Mouse (Mus musculus) E14TG2a.4 (cell line): ENCODE measurements around the gene Gm48551.

Source experiments
- H3K27me3 ChIP-seq: 2 replicates; pipeline ENCODE4 v1.6.1; 2014; ENCODE audit warnings: low read length, control low read depth; ENCODE audit not compliant: insufficient read depth
- H3K36me3 ChIP-seq: 2 replicates; pipeline ENCODE4 v1.6.1; 2014; ENCODE audit warnings: low read length, control low read depth; ENCODE audit not compliant: insufficient read depth
- H3K4me1 ChIP-seq: replicated peaks from 2 replicates; pipeline ENCODE4 v1.6.1; 2014; ENCODE audit warnings: low read depth, low read length, control low read depth
- H3K4me3 ChIP-seq: replicated peaks from 2 replicates; pipeline ENCODE4 v1.5.1; 2014; ENCODE audit warnings: mild to moderate bottlenecking, low read length
- H3K9me3 ChIP-seq: 2 replicates; pipeline ENCODE4 v1.6.1; 2014; ENCODE audit warnings: low read length, control low read depth
- CTCF ChIP-seq: conservative IDR thresholded peaks from 2 replicates; pipeline ENCODE4 v1.5.1; 2014; ENCODE audit warnings: low read length
- NANOG ChIP-seq: IDR thresholded peaks from 2 replicates; pipeline ENCODE4 v1.6.1; 2014; ENCODE audit warnings: borderline replicate concordance, low read length, mixed read lengths
- POU5F1 ChIP-seq: IDR thresholded peaks from 2 replicates; pipeline ENCODE4 v1.6.1; 2014; ENCODE audit warnings: low read length, borderline replicate concordance

Gm48551 gene

DNA sequence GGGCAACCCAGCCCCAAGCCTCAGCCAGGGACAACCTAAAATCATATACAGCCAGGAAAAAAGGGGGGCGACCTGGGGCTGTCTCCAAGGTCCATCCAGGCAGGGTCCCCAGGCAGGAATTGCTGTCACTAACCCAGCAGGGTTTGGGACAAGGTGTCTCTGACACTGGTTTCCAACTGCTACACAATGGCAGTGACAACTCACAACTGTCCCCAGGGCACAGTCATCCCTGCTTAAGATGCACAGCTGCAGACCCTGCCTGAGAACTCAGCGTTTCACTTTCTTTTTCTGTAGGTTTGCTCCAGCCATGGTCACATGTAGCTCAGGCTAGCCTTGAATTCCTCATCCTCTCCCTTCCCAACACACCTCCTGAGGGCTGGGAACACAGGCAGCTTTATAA lies 44.8 kb downstream of the Gm48551 start:
- TF ChIP-seq POU5F1 (no peak), NANOG (no peak), CTCF (no peak)
- H3K27me3 ChIP-seq, result peaks cover 52% of the 10 kb centered on the region
- no peaks in the 10 kb centered on the region for H3K36me3 ChIP-seq
- peaks cover 82% of the 10 kb centered on the region for H3K4me1 ChIP-seq
- no peaks in the 10 kb centered on the region for H3K9me3 ChIP-seq
- H3K4me3 ChIP-seq, result peak overlapping the region; percentile 86

DNA sequence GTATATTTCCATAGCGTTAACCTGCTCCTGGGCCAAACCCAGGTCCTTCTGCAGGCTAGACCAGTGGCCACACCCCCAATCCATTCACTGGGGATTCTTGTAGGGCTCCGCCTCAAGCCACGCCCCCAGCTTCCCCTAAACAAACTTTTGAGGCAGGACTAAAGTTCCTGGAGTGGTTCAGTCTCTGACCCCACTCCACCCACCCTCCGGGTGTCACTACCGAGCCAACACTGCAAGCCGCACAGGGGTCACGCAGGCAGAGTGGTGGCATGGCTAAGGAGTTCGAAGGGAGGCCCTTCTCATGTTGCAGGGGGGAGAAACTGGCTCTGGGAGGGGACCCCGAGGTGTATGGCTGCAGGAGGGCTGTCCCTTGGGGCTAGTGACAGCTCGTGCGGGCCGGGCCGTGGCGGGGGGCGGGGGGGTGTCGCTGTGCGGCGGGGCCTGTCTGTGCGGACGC lies 45.4 kb downstream of the Gm48551 start:
- Histone ChIP-seq H3K36me3 (no peaks in the 10 kb centered on the region), H3K9me3 (no peaks in the 10 kb centered on the region), H3K27me3 (peaks cover 52% of the 10 kb centered on the region), H3K4me1 (peaks cover 82% of the 10 kb centered on the region), H3K4me3 (peak overlapping the region; percentile 86)
- TF ChIP-seq POU5F1 (no peak), CTCF (no peak), NANOG (no peak)

DNA sequence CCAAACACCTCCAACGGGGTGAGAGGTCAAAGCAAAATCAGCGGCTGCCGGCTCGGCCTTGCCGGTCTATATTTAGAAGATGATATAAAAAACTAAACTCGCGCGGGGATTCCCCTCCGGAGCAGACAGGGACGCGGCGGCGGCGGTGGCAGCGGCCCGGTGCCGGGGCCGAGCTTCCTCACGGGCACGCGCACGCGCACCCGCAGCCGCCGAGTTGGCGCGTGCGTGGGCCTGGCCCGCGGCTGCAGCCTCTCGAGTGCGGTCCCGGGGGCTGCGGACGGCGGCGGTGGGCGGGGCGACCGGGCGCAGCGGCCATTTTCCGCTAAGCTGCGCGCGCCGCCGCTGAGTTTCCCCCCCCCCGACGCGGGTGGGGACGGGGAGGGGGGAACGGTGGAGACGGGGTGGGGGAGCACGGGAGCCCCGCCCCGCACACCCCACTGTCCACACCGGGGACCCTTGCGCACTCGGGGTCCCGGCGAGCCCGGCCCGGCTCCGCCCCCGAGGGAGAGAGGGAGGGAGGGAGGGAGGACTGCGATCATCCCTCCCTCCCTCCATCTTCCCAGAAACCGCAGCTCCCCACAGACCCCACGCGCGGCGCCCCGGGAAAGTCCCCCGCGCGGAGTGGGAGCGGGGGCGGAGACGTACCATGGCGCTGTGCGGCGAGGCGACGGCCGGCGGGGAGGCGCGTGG lies 46.0 kb downstream of the Gm48551 start:
- no peaks in the 10 kb centered on the region for H3K9me3 ChIP-seq
- peaks cover 79% of the 10 kb centered on the region for H3K4me1 ChIP-seq
- no peaks in the 10 kb centered on the region for H3K36me3 ChIP-seq
- peaks cover 47% of the 10 kb centered on the region for H3K27me3 ChIP-seq
- peak overlapping the region; percentile 86 for H3K4me3 ChIP-seq
- TF ChIP-seq CTCF (no peak), POU5F1 (no peak), NANOG (no peak)

DNA sequence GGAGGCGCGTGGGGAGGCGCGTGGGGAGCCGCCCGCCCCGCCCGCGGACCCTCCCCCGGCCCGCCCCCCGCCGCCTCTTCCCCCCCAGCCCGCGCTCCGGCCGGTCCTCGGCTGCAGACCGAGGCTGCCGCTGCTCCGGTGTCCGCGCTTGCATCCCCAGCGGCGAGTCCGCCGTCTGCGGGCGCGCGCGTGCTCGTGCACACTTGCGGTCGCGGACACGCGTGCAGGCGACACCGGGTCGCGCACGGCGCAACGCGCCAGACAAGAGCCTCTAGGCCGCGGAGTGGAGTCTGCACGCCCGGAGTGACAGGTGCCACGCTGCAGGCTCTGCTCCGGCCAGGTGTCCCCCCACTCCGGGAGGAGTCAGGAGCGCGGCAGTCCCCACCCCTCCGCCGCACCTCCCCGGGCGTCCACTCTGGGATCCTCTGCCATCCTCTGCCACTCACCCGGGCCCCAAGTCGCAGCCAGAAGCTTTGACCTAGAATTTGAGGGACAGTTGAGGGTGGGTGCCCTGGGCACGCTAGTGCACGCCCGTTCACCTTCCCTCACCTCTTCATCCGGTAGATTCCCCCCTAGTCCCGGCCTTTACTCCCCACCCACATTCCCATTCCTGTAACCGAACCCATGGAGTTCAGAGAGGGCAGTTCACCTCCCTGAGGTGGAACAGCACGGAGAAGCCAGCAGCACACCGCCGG lies 46.7 kb downstream of the Gm48551 start:
- no peak for TF ChIP-seq CTCF
- no peak for TF ChIP-seq NANOG
- no peak for TF ChIP-seq POU5F1
- Histone ChIP-seq H3K4me1 (peaks cover 72% of the 10 kb centered on the region), H3K36me3 (no peaks in the 10 kb centered on the region), H3K9me3 (no peaks in the 10 kb centered on the region), H3K27me3 (peaks cover 40% of the 10 kb centered on the region), H3K4me3 (peak overlapping the region; percentile 86)

DNA sequence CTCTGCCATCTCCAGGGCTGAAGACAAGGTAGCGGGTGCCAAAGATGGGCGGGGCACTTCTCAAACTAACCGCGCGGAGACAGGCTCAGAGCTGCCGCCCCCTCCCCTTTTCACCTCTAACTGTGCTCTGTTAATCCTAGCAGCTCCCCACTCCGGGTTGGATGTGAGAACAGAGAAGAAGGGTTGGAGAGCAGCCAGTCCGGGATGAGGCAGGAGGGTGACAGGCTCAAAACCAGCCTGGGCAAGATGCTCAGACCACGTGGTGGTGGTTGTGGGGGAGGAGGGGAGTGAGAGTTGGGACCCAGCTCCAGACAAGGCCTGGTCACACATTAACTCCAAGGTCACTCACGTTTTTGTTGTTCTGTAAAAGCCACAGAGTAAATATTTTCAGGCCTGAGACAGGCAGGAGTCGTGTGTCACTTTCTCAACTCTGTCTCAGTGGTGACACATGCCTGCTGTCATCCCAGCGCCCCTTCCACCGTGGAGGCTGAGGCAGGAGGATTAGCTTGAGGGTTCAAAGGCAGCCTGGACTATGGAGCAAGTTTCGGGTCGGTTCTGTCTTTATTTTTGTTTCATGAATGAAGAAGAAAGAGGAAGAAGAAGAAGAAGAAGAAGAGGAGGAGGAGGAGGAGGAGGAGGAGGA lies 47.4 kb downstream of the Gm48551 start:
- Histone ChIP-seq H3K4me1 (peaks cover 67% of the 10 kb centered on the region), H3K27me3 (peaks cover 34% of the 10 kb centered on the region), H3K4me3 (peak overlapping the region; percentile 86), H3K36me3 (no peaks in the 10 kb centered on the region), H3K9me3 (no peaks in the 10 kb centered on the region)
- TF ChIP-seq CTCF (no peak), POU5F1 (no peak), NANOG (no peak)

DNA sequence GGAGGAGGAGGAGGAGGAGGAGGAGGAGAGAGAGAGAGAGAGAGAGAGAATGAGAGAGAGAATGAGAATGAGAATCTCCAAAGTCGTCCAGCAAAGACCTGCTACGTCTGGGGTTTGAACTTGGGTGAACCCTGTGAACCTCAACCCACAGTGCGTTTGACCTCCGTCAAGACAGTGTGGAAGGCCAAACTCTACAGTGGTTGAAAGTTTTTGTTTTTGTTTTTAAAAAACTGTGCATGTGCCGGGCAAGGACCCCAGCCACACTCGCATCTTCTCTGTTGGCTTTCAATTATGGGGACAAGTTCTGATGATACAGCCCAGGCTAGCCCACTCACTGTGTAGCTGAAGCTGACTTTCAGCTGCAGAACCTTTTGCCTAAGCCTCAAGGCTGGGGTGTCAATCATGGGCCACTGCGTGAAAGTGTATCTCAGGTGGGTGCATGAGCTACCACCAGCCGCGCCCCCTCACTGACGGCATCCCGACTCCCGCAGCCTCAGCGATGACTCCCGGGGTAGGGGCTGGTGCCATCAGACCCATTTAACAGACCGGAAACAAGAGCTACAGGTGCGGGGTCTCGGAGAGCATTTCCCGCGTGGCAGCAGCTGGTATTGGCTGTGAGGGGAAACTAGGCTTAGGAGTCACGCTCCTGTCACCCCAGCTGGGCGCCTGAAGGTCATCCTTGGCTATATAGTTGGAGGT lies 48.1 kb downstream of the Gm48551 start:
- Histone ChIP-seq H3K9me3 (no peaks in the 10 kb centered on the region), H3K27me3 (peaks cover 28% of the 10 kb centered on the region), H3K4me3 (no peak overlapping the region), H3K36me3 (no peaks in the 10 kb centered on the region), H3K4me1 (peaks cover 63% of the 10 kb centered on the region)
- no peak for TF ChIP-seq NANOG

DNA sequence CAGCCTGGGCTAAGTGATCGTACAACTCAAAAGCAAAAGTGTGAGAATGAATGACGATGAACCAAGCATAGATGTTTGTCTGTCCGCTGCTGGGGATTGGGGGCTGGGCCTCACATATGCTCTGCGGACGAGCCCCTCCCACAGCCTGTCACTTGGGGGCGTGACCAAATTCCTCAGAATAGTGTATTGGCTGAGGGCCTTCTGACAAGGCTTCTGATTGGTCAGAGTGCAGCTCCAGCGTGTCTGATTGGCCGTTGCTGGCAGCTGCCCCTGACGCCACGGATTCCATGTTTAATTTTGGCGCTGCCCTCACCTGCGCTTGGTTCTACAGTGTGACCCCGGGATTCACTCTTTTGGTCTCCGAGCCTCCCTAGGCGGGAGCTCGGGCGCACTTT lies 48.6 kb downstream of the Gm48551 start:
- Histone ChIP-seq H3K4me3 (peak overlapping the region; percentile 41; the same call in 1 of the 2 replicates), H3K4me1 (peaks cover 57% of the 10 kb centered on the region), H3K27me3 (peaks cover 22% of the 10 kb centered on the region), H3K9me3 (no peaks in the 10 kb centered on the region), H3K36me3 (no peaks in the 10 kb centered on the region)
- TF ChIP-seq POU5F1, result no peak
- TF ChIP-seq CTCF, result no peak
- no peak for TF ChIP-seq NANOG

DNA sequence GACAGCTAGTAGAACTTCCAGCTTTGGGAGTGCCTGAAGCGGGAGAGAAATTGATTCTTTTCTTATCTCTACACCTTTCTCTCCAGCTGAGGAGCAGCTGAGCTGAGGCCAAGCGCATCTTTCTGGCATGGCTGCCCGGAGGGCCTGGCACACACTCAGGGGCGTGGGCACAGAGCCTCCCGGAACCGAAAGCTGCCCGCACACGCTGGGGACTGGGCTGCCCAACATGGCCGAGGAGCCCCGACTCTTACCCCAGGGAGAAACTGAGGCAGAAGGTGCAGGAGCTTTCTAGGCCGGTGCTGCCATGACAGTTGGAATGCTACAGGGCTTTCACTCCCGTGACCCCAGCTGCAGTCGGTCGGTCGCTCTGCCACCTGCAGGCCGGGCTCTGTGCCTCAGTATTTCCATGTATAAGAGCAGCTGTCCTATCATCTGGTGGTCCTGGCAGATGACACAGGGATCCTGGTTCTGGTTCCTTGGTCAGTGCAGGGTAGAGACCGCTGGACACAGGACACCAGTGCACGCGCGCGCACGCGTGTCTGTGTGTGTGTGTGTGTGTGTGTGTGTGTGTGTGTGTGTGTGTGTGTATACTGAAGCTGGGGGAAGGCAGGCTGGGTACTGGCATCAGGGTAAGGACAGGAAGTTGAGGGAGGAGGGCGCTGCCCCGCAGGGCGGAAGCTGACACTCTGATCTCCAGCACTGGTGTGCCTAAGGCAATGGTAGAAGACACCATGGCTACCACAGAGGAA lies 49.4 kb downstream of the Gm48551 start:
- TF ChIP-seq CTCF, result no peak
- TF ChIP-seq POU5F1, result no peak
- no peak for TF ChIP-seq NANOG
- H3K4me1 ChIP-seq, result peaks cover 49% of the 10 kb centered on the region
- H3K4me3 ChIP-seq, result 0 out of 2 replicates have a peak overlapping the region, but pooled peaks have one; percentile 41
- no peaks in the 10 kb centered on the region for H3K36me3 ChIP-seq
- no peaks in the 10 kb centered on the region for H3K9me3 ChIP-seq
- H3K27me3 ChIP-seq, result peaks cover 20% of the 10 kb centered on the region
